Mouse (Mus musculus): ENCODE data around the gene Scmh1.
A peak's percentile ranks its signal among the peaks of the same experiment; 100 is the strongest.
"Not testable (repeated sequence)": the region's sequence is repeated elsewhere in the genome, so short reads cannot be mapped to it uniquely, and the experiment has no call there.

Scmh1 gene

DNA sequence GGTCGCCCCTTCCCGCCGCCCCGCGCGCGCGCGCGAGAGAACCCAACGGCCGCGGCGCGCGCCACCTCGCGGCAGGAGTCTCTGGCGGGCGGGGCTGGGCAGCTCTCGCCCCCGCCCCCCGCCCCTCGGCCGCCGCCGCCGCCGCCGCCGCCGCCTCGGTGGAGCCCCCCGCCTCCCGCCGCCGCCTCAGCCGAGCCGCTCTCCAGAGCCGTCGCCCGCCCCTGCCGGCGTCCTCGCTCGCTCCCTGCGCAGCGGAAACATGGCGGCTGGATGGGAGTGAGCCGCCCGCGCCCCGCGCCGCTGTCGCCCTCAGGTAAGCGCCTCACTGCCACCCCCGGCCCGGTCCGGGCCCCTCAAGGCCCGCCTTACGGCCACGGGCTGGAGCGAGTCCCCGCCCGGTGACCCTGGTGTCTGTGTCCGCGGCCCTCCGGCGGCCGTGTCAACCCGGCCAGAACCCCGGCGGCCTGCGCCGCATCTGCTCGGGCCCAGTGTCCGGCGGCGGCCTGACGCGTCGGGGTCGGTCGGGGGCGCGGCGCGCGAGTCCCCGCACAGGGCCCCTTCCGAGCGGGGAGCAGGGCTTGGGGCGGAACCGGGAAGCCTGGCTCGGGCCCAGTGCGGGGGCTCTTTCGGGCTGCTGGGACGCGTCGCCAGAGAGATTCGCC, at the start of gene Scmh1:
Scmh1 (plus strand) TSS at position 138 of the 662 bp plus-strand sequence.
- DNase-seq: peak; percentile 92

DNA sequence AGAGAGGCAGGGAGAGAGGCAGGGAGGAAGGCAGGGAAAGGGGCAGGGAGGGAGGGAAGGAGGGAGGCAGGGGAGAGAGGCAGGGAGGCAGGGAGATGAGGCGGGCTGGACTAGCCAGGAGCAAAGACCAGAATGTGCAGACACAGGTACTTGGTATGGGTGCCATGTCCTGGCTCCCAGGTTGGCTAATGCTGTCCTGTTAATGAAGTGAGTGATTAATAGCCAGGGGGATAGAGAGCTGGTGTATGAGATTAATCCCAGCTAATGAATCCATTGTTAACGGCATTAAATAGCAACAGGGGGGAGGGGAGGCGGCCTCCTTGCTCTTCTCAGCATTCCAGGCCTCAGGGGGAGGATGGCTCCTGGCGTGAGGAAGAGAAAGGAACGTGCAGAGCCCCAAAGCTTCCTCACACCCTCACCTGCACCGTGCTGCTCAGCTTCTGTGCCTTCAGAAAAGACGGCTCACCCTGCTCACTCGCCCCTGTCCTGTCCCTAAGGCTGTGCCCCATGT, 45.0 kb upstream of the Scmh1 start:
- DNase-seq: peak; percentile 79

DNA sequence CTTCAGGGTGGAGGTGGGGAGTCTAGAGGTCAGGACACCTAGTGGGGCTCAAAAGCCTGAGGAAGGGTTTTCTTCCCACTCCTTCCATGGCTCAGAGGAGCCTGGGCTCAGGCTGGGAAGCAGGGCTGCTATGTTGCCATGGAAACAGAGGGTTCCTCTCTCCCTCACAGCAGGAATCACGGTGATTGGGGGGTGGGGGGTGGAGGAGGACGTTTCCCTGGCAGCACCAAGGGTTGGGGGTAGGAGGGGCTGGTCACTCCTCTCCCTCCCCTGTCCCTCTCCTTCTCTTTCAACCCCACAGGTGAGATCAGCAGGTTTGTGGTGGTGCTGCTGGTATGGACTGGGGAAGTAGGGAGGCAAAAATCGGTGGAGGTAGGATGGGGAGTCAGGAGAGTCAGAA, 40.4 kb upstream of the Scmh1 start:
- peak; percentile 62 for DNase-seq

DNA sequence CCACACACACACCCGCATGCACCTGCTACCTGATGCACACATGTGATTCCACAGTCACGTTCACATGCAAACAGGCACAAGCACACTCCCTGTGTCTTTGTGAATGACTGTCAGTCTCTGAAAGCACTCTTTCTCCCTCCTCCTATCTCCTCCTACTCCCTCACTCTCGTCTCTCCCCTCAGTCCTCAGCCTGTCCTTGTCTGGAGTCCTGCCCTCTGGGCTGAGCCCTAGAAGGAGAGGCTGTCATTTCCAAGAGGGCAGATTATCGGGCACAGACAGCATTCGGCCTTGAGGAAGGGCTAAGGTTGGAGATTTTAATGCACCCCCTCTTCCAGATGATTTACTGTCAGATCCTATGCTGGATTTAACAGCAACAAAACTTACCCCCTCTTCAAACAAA, 39.6 kb upstream of the Scmh1 start:
- DNase-seq: peak; percentile 21

DNA sequence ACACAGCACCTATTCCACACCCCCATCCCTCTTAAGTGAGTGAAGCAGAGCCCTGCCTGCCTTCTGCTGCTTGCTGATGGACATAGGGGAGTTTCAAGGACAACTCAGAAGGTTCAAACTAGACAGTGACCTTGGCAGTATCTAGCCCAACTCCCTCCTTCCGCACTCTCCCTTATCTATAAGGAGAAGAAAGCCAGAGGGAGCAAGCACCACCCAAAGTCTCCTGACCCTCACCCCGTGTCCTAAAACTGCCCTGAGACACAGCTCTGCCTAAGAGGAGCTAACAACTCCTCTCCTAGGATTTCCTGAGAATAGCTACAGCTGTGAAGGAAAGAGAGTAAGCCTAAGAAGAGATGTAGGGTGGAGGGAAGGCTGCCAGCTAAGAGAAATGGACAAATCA, 37.0 kb upstream of the Scmh1 start:
- DNase-seq: no peak

DNA sequence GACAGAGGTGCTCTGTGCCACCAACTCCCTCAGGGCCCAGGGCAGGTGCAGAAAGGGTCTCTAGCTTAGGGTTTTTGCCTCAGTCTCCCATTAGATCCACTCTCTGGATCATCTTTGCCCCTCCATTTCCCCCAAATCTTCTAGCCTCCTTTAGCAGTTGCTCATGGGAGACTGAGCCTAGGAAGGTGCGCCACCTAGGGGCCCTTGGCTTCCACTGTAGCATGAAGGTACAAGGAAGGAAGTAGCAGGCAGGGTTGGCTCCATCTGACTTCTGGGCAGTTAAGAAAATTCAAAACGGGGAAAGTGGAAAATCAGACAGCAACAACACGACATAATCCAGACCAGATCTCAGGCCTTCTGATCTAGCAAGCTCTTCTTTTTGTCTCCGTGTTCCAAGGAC, 36.4 kb upstream of the Scmh1 start:
- DNase-seq: peak; percentile 80

DNA sequence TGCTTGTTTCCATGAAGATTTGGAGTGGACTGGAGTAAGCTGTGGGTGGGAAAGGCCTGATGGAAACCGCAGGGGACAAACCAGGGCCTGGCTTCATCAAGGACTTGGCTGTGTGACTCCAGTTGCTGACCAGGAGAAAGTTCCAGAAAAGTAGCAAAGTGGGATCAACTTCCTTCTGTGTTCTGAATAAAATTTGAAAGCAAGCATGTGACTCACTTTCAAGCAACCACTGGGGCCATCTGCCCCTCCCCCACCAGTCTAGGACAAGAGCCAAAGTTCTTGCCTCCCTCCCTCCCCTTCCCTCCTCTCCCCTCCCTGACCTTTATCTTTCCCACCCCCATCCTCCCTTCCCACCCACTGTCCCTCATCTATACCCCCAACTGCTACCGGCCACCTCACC, 35.9 kb upstream of the Scmh1 start:
- DNase-seq: peak; percentile 52

DNA sequence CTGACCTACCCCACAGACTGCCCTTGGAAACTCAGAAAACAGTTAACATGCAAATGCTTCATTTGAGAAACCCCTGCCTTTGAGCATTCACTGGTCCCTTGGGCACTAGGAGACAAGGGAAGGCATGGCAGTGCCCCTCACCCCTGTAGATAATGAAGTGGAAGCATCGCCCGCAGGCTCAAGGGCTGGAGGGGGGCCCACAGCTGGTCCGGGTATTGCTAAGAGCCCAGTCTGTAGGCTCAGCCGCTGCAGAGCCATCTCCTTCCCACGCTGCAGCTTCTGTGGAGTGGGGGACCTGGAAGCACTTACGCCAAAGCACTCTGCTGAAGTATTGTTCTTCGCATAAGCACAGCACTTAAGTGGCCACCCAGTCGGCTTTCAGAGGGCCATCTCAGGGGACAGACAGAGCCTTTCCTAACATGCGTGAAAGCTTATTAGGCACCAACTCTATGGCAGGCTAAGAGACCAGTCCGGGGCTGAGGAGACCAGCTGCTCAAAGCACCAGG, 35.2 kb upstream of the Scmh1 start:
- DNase-seq: peak; percentile 76

DNA sequence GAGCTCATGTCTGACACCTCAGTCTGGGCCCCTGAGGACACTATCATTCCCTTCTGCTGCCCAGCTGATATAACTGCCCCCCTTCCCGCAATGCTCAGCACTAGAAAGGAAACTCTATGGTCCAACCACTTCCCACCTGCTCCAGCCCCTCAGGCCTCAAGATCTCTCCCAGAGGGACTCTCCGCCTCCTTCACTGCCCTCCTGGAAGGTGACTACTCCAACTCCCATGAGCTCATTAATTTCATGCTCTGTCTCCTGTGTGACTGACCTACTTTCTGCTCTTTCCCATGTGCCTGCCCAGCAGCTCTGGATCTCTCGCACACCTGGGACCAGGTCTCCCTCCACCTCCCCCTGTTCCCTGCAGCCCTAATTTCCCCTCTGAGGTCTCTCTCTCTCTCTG, 32.2 kb upstream of the Scmh1 start:
- peak; percentile 57 for DNase-seq

DNA sequence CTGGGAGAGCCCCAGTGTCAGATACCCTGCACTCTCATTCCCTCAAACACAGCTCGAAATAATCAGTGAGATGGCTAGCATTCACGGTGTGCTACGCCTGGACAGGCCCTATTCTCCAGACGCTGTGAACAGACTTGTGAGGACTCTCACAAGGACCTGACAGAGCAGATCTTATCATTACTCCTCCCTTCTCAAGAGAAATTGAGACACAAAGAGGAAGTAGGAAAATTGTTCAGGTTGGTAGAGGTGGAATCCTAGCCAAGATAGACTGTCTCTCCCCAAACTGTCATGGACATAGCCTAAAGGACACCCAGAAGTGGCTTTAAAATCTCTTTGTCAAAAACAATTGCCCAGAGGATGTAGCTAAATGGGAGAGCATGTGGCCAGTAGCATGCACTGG, 31.3 kb upstream of the Scmh1 start:
- DNase-seq: no peak

DNA sequence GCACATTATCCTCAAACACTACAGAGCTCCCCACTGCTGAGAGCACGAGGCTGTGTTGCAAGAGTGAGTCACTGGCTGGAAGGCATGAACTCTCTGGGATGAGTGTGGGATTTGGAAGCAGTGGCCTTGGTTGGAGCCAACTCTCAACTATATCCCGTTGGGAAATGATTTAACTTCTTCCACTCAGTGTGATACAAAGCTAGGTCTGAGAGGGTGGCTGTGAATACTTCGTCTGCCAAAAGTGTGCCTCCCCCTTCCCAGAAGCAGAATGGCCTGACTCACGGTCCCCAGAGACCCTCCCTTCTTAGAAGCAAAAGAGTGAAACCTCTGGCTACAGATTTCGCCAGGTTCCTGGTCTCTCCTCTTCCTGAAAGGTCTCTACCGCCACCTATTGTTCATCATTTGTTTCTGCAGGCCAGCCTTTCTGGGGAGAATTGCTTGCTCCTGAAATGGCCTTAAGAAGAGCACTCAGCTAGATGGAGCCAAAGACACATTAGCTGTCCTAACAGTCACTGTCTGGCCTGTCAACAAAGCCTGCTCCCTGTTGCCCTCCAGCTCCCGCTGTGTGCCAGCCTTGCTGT, 24.2 kb upstream of the Scmh1 start:
- DNase-seq: peak; percentile 93

DNA sequence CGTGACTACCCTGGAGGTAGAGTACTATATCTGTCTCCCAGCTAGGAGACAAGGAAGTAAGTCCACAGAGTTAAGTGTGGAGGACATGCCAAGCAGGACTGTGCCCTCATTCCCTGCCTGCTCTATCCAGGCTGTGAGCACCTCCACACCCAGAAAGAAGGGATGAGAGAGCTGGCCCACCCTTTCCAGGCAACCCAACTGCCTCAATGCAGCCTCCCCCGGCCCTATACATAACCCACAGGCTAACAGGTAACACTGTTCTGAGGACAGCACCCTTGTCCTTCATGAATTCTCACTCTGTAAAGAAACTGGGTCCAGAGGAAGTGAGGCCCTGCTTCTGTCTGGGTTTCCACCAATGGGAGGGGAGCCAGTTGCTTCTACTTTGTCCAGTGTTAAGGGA, 19.6 kb upstream of the Scmh1 start:
- DNase-seq: no peak

DNA sequence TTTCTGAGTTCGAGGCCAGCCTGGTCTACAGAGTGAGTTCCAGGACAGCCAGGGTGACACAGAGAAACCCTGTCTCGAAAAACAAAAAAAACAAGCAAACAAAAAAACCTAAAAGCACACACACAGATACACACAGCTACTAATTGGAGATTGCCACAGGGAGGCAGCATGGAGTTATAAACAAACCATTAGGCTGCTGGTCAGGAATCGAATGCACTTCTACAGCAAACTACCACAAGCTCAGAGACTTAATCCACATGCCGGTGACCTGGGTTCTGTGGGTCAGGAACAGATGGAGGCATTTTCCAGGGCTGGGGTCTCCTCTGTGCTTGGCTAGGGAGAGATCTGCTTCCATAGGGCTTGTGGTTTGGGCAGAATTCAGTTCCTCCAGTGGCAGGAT, 17.6 kb upstream of the Scmh1 start:
- peak; percentile 59 for DNase-seq

DNA sequence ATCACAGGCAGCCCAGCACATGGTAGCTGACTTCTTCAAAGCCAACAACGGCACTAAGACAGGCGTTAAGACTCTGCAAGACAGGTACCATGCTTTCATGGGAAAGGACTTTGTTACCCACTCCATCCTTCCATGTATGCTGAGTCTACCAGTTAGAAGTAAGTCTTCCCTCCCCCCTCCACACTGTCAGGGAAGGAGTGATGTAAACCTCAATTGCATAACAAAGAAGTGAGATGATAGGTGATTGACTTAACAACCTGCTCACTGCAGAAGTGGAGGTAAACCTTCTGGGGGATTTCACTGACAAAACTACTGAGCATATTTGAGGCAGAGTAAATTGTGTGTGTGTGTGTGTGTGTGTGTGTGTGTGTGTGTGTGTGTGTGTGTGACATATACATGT, 17.1 kb upstream of the Scmh1 start:
- DNase-seq: no peak

DNA sequence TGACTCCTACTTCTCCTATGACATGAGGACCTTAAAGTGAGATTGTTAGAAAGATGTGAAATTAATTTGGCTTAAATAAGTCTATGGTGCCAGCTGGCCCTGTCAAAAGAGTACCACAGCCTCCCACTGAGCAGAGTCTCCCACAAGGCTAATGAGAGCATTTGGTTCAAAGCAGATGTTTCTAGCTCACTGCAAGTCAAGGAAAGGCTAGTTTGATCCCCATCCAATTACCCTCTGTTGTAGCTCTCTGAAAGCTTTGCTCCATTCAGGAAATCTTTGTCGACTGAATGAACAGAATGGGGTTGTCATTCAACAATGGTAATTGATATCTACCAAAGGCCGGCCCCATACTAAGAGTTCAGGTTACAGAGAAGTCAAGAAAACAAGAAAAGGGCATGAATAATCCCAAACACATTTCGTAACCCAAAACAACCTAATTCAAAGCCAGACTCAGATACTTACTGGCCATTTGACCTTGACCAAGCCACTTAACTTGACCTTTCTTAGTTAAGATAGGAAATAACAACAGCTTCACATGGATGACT, 16.0 kb upstream of the Scmh1 start:
- DNase-seq: peak; percentile 47

DNA sequence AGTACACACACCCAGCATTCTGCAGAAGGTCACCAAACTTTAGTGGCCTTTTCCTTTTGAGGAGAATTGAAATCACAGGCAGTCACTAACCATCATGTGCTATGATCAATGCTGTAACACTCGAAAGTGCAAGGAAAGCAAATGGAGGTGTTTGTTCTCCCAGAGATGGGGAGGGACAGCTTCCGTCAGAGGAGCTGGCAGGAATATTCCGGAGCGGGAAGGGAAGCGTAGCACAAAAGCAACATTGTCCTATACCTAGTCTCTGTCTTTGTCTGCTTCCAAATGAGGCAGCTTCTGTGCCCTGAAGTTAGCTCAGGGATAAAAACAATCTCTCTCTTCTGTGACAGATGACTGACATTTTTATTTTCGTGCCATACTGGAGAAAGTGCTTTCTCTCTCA, 15.5 kb upstream of the Scmh1 start:
- no peak for DNase-seq

DNA sequence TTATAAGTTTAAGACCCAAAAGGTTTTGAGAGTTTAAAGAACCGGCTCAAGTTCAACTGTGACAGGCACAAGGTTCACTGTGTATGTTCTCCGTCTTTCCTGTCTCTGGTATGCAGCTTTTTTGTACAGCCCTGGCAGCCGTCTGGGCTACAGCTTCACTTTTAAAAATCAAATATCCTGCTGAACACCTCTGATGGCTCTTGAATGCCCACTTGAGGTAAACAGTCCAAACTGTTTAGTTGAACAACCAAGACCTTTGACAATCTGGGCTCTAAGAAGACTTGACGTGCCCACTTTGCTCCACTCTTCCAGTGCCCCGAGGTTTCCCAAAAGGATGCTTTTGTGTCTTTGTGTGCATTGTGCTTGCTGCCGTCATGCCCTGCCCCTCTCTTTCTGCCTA, 13.5 kb upstream of the Scmh1 start:
- no peak for DNase-seq

DNA sequence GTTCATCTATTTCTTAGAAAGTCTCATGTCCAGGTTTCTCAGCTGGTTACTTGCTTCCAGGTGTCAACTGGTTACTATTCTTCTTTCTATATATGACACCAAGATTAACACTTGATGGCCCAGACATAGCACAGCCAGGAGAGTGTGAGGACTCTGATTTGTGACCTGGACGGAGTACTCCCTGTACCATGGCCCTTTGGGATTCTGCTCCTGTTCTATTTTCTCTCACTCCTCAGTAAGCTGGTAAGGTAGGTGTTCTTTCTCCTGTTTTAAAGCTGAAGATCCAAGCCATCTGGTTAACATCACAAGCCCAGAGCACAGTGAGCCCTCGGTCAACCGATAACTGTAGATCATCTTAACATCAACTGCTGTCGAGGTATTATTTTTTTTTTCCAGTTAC, 12.7 kb upstream of the Scmh1 start:
- DNase-seq: no peak

DNA sequence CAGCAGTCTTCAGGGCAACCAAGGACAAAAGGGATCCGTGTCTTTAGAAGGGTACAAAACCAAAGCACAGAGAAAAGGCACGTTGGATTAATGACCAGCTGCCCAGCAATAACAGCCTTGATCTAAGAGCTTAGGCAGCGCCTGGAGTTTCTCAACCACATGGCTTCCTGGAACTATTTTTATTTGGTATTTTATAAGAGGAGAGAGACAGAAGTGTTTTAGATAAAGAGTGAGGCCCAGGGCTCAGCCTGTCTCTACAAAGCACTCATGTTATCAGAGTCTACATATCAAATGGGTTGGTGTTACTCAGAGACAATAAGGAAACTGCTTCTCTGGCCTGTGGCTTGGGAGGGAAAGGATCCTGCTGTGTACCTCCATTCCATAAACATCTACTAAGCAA, 12.3 kb upstream of the Scmh1 start:
- no peak for DNase-seq

DNA sequence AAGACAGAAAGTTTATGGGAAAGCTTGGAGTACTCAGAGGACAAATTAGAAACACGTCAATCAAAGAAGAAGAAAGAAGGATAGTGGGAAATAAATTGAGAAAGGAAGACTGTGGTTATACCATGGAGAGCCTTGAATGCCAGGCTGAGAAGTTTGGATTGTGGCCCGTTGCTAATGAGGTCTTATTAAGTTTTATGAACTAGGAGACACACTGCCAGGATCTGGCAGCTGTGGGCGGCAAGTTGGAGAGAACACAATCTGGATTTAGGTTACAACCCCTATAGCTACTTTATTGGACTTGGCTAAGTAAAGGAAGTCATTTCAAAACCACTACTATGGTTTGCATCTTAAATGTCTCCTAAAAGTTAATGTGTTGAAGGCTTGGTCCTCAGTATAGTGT, 4.8 kb upstream of the Scmh1 start:
- no peak for DNase-seq

DNA sequence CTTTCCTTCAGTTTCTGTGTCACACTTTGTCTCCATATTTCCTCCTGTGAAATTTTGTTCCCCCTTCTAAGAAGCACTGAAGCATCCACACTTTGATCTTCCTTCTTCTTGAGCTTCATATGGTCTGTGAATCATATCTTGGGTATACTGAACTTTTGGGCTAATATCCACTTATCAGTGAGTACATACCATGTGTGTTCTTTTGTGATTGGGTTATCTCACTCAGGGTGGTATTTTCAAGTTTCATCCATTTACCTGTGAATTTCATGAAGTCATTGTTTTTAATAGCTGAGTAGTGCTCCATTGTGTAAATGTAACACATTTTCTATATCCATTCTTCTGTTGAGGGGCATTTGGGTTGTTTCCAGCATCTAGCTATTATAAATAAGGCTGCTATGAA, 3.0 kb upstream of the Scmh1 start:
- DNase-seq: not testable (repeated sequence)

DNA sequence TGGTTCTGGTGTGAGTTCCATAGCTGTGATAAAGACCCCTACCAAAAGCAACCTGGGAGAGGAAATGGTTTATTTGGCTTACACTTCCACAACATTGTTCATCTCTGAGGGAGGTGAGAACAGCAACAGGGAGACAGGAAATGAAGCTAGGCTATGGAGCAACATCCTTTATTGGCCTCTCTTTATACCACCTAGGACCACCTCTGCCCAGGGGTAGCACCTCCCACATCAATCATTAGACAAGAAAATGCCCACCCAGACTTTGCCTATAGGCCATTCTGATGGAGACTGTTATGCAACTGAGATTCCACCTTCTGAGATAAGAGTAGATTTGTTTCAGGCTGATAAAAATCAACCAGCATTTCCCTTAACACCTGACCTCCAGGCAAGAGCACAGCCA, 834 bp upstream of the Scmh1 start:
- DNase-seq: no peak

DNA sequence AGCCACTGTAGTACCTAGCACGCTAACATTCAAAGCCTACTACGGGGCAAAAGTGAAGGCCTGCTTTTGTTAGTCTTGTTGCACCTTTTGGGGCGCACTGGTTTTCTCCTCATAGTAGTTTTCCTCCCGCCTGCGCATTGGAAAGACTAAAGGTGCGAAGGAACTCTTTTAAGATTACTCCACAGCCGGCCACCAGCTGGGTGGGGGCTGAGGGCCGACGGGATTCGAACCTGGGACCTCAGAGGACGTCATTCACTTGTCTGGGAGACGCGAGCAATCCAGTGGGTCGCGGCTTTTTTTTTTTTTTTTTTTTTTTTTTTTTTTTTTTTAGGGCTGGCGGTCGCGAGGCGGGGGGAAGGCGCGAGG, 320 bp upstream of the Scmh1 start:
- DNase-seq: no peak

DNA sequence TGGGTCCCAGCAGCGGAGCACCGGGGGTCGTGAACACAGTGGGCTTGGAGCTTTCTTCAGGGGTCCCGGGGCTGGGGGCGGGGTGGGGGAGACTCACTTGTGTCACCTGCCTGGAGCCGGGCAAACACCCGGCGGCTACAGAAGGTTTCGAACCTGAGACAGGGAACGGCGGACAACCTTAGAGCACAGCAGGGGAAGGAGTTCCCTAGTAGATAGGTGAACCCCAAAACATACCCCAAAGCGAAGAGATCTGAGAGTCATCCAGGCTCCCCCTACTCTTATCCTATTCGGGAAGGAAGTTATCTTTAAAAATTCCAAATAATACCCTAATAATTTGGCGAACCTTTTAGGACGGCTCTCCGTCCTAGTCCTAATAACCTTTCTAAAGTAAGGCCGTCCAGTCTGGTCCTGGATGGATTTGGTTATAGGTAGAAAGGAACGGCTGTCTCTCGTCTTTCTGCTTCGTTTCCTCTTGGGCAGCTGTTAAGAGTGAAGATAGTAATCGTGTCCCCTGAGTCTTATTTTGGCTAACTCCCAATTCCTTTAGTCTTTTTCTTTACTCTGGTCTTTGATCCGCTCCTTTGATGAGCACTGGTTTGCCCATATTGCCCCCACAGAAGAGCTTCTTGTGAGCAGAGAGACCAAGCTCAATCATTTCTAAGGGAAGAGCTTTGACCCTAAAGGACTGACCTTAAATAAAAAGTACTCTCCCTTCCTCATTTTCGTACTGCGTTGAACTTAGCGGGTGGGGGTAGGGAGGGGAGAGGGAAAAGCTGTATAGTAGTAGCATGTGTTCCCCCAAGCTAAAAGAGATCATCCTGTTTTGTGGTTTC, 941 bp downstream of the Scmh1 start:
- peak; percentile 28 for DNase-seq

All from retina, postnatal 1 day (tissue).